12 mouse cellular contexts compared by ENCODE assay signal in genomic region chr4:53111919-53112355, GRCm38 (mm10). TPM values are rescaled to one million over a fixed set of nuclear protein-coding genes. Genes with fewer than 3 reads are reported as not detected.
DNase-seq lines count a peak whose midpoint lies in the region; ATAC-seq lines count a peak whose summit lies in the region.
"Had no signal": no experiment of that assay in that cellular context is flagged by ENCODE, and none has a peak within 500 bp of the region (broad histone marks: within the 10 kb centered on the region; RNA-seq: fewer than 3 reads in every experiment).

No protein-coding gene starts in this region.

- no peak overlapping the region for H3K9ac ChIP-seq in lung, embryonic 15.5 days
- H3K9ac ChIP-seq in midbrain, embryonic 11.5 days (ENCODE audit: low read length) = no peak overlapping the region
- H3K9ac ChIP-seq in hindbrain, embryonic 16.5 days (ENCODE audit: low read depth, low read length) = no peak overlapping the region

- no peak overlapping the region for H3K4me3 ChIP-seq in lung, embryonic 15.5 days
- H3K4me3 ChIP-seq in midbrain, embryonic 11.5 days (ENCODE audit: low read depth, low read length) = no peak overlapping the region
- H3K4me3 ChIP-seq in hindbrain, embryonic 16.5 days (ENCODE audit: low read length) = no peak overlapping the region

- no peaks in the 10 kb centered on the region for H3K9me3 ChIP-seq in lung, embryonic 15.5 days
- H3K9me3 ChIP-seq in midbrain, embryonic 11.5 days (ENCODE audit: control insufficient read depth, low read length) = no peaks in the 10 kb centered on the region
- no peaks in the 10 kb centered on the region for H3K9me3 ChIP-seq in hindbrain, embryonic 16.5 days (ENCODE audit: control insufficient read depth, low read length)

- DNase-seq in gastrocnemius, adult 18-20 months (ENCODE audit: low spot score) = peak; percentile 43
- DNase-seq in gastrocnemius, postnatal 4 days (ENCODE audit: low spot score in 2 of 2) = no peak
- DNase-seq in ovary, adult 18-20 months (ENCODE audit: low spot score) = peak; percentile 33
- no peak for DNase-seq in ovary, postnatal 36 days (ENCODE audit: low spot score)
- no peak for DNase-seq in midbrain, embryonic 11.5 days (ENCODE audit: low spot score, missing footprints)
- DNase-seq in ovary, postnatal 14 days (ENCODE audit: low spot score) = no peak
- DNase-seq: adrenal gland, postnatal 25 days; cerebellum, postnatal 14 days; midbrain, embryonic 14.5 days had no signal

- H3K27ac ChIP-seq in lung, embryonic 15.5 days = peak overlapping the region; percentile 60
- no peak overlapping the region for H3K27ac ChIP-seq in midbrain, embryonic 11.5 days (ENCODE audit: low read depth, low read length)
- no peak overlapping the region for H3K27ac ChIP-seq in hindbrain, embryonic 16.5 days (ENCODE audit: low read depth, low read length)
- H3K27ac ChIP-seq: hindbrain, postnatal 0 days had no signal

- 36% methylated on average over 4 of the region's 4 CpGs for WGBS in lung, embryonic 15.5 days
- 83% methylated on average over 4 of the region's 4 CpGs for WGBS in midbrain, embryonic 11.5 days
- WGBS in hindbrain, embryonic 16.5 days = 72% methylated on average over 4 of the region's 4 CpGs

- peaks cover 53% of the 10 kb centered on the region for H3K4me1 ChIP-seq in lung, embryonic 15.5 days
- H3K4me1 ChIP-seq in midbrain, embryonic 11.5 days (ENCODE audit: control insufficient read depth, insufficient read depth, low read length) = peaks cover 6% of the 10 kb centered on the region; the same call in 1 of the 2 replicates
- peaks cover 7% of the 10 kb centered on the region for H3K4me1 ChIP-seq in hindbrain, embryonic 16.5 days (ENCODE audit: control insufficient read depth, insufficient read depth, low read depth, low read length)

- peak; percentile 87 for ATAC-seq in lung, embryonic 15.5 days (ENCODE audit: borderline replicate concordance, extremely low read depth, low FRiP score, low TSS enrichment)
- ATAC-seq in midbrain, embryonic 11.5 days (ENCODE audit: low FRiP score) = no peak
- no peak for ATAC-seq in hindbrain, embryonic 16.5 days
- ATAC-seq: hindbrain, postnatal 0 days had no signal

- peaks cover 6% of the 10 kb centered on the region; the same call in 1 of the 2 replicates for H3K36me3 ChIP-seq in lung, embryonic 15.5 days
- no peaks in the 10 kb centered on the region for H3K36me3 ChIP-seq in midbrain, embryonic 11.5 days (ENCODE audit: control insufficient read depth, insufficient read depth, low read length)
- no peaks in the 10 kb centered on the region for H3K36me3 ChIP-seq in hindbrain, embryonic 16.5 days (ENCODE audit: control insufficient read depth, insufficient read depth, low read length)

- H3K27me3 ChIP-seq in lung, embryonic 15.5 days = no peaks in the 10 kb centered on the region
- no peaks in the 10 kb centered on the region for H3K27me3 ChIP-seq in midbrain, embryonic 11.5 days (ENCODE audit: control insufficient read depth, insufficient read depth, low read length)
- no peaks in the 10 kb centered on the region for H3K27me3 ChIP-seq in hindbrain, embryonic 16.5 days (replicated peaks; ENCODE audit: control insufficient read depth, insufficient read depth, low read length)

- H3K4me2 ChIP-seq in lung, embryonic 15.5 days = no peak overlapping the region
- no peak overlapping the region for H3K4me2 ChIP-seq in midbrain, embryonic 11.5 days
- no peak overlapping the region for H3K4me2 ChIP-seq in hindbrain, embryonic 16.5 days (ENCODE audit: low read length)

RNA-seq across cellular contexts. Expression of gene Abca1, which starts 47.8 kb away (rescaled TPM):
- 1 to 10 TPM; 7.1 to 7.4 TPM for total RNA-seq in gastrocnemius, adult 18-20 months (2021)
- 10 to 100 TPM; 13.1 to 17.0 TPM for total RNA-seq in gastrocnemius, postnatal 4 days (2021)
- polyA plus RNA-seq in lung, embryonic 15.5 days (2015; fragmentation: Nextera tagmentation; extraction: Ambion mirVana) = 9.1 and 9.3 TPM in 2 replicates
- 5.4 and 5.8 TPM in 2 replicates for polyA plus RNA-seq in midbrain, embryonic 11.5 days (2014; fragmentation: Nextera tagmentation; extraction: Ambion mirVana)
- polyA plus RNA-seq in hindbrain, embryonic 16.5 days (2015; fragmentation: Nextera tagmentation; extraction: Ambion mirVana) = 9.4 and 10.0 TPM in 2 replicates

Comparison
In these comparisons a context has a peak if more than half of its experiments do, and no peak if none do; other contexts are left out.
1. DNase-seq: peak in gastrocnemius, adult 18-20 months (single experiment) and ovary, adult 18-20 months (single experiment); none in gastrocnemius, postnatal 4 days (0 of 2), ovary, postnatal 36 days (single experiment), midbrain, embryonic 11.5 days (single experiment) and ovary, postnatal 14 days (single experiment).